Mouse (Mus musculus) megakaryocyte-erythroid progenitor cell, adult 5-6 weeks (primary cell): ENCODE measurements around the gene Leng9. TPM values are rescaled to one million over a fixed set of nuclear protein-coding genes. Genes with fewer than 3 reads are reported as not detected.

ENCODE experiments used
- ATAC-seq: replicated peaks from 2 replicates; pipeline ENCODE4 v1.8.0; 2016; ENCODE audit warnings: mild to moderate bottlenecking, inconsistent platforms; ENCODE audit not compliant: severe bottlenecking, poor library complexity, low FRiP score, low TSS enrichment
- total RNA-seq, 2 experiments: library from RNA; stranded (forward) in 1 of 2; stranded (reverse) in 1 of 2; fragments of 200-1000, 215-1000 nt in 1 of 2; fragments of >200 nt in 1 of 2; fragmentation: Nextera tagmentation in 1 of 2; gene quantifications; 2 replicates each; pipeline ENCODE4 v1.2.3; 2014 to 2017

Gene Leng9
- total RNA-seq, 2 experiments from 2014 or later: 3.2 TPM; not detected in 1

DNA sequence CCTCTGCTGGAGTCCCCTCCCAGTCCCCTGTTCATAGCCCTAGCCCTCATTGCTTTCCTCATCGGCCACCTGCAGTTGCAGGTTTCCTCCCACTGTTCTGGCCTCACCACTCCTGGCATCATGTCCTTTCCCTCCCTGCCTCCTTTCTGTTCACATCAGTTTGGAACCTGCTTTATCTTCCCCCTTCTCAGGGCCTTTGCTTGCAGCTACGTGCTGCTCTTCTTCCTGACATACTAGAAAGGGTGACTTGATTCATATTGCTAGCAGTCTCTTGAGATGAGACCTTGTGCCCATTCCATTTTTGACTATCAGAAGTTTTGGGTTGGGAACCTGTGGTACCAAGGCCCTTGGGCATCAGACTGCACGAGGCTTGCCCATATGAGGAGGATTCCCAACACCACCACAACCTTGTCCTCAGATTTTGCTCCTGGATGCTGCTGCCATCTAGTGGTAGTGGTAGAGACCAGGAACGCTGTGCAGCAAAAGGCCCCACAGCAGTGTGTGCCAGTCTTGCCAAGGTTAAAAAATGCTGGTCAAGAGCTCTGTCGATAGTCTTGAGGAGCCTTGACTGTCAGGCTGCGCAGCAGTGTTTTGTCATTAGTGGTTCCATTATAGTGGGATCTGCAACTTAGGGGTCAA is 4.5 kb downstream of the Leng9 start:
- peak; percentile 24; the same call in 1 of the 2 replicates for ATAC-seq

DNA sequence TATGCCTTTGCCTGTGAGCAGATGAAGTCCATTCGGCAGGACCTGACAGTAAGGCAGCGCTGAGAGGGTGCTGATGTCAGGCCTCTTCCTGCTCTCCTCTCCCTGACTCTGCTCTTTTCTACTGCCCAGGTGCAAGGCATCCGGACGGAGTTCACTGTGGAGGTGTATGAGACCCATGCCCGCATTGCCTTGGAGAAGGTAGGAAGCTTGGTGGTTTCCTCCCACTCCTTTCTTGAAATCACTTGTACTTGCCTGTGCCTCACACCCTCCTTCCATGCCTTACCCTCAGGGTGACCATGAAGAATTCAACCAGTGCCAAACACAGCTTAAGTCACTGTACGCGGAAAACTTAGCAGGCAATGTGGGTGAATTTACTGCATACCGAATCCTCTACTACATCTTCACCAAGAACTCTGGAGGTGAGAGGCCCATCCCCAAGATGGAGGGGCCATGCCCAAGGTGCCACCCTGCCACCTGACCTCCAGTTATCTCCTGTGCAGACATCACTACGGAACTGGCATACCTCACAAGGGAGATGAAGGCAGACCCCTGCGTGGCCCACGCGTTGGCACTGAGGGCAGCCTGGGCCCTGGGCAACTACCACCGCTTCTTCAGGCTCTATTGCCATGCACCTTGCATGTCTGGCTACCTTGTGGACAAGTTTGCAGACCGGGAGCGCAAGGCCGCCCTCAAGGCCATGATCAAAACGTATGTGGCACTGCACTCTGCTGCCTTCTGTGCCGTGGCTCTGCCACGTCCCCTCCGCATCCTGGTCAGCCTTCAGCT is 5.2 kb downstream of the Leng9 start:
- ATAC-seq: no peak

DNA sequence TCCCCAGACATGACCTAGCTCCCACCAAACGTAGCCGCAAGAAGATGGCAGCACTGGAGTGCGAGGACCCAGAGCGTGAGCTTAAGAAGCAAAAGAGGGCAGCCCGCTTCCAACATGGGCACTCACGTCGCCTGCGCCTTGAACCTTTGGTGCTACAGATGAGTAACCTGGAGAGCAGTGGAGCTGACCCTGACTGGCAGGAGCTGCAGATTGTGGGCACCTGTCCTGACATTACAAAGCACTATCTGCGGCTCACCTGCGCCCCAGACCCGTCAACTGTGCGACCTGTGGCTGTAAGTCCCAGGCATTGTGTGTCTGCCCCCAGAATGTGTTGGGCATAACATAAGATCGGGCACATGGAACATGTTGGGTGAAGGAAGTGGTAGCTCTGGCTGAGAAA is 6.1 kb downstream of the Leng9 start:
- no peak for ATAC-seq

DNA sequence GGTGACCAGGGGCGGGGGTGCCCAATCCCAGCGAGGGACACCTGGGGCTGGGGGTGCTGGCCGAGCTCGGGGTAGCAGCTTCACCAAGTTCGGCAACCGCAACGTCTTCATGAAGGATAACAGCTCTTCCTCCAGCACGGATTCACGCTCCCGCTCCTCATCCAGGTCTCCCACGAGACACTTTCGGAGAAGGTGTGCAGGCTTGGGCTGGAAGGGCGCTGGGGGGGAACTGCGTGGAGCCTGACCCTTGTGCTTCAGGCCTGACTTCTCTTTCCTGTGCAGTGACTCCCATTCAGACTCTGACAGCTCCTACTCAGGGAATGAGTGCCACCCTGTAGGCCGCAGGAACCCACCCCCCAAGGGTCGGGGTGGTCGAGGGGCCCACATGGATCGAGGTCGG is 6.7 kb downstream of the Leng9 start:
- ATAC-seq: no peak

DNA sequence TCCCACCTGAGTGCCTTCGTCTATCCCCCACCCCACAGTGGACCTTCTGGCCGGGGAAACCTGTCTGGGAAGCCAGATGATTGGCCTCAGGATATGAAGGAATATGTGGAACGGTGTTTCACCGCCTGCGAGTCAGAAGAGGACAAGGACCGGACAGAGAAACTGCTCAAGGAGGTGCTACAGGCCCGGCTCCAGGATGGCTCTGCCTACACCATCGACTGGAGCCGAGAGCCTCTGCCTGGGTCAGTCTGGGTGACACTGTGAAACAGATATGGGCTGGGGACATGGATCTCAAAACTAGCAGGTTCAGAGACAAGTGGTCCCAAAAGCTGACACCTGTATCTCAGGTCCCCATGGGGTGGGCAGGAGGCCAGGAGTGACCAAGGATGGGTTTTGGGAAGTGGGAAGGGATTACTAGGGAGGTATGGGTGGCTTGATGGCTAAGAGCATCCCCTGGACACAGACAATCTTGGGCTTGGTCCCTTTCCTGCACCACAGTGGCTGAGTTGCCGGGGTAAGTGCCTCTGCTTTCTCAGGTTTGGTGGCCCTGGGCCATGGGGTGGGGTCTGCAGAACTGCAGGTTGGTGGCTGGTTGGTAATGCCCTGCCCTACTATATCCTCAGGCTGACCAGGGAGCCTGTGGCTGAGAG is 7.3 kb downstream of the Leng9 start:
- no peak for ATAC-seq

DNA sequence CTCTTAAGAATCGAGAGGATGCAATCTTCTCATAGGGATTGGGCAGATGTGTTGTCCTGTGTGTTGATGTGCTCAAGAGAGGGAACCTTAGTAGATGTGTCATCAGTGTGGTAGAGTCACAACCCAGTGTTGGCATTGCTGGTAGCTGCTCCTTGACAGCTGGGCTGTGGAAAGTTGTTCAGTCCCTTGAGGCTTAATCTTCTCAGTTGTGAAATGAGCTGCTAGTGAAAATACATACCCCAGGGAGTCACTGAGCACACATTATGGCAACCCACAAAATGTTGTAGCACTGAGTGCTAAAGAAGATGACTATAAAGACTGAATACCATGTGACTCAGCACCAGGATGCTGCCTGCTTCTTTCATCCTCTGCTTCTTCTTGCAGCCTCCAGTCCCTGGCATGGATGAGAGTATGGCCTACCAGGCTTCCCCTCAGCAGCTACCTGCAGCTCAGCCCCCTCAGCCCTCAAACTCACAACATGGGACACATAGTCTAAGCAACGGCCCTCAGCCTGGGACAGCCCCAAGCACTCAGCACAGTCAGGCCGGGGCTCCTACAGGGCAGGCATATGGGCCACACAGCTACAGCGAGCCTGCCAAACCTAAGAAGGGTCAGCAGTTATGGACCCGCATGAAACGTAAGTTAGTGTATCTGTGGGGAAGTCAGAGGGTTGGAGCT is 8.4 kb downstream of the Leng9 start:
- ATAC-seq: no peak

DNA sequence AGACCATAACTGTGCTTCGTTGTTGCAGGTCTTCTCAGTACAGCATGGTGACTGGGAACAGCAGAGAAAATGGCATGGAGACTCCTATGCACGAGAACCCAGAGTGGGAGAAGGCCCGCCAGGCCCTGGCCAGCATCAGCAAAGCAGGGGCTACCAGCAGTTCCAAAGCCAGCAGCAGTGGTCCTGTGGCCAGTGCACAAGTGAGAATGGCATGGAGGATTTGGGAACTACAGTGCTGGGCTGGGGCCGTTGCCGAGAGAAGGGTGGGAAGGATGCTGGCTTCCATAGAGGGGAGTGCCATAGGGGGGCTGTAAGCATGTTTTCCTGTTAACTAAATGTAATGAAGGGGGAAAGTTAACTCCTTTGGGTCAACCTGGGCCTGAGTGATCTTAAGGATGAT is 10.8 kb downstream of the Leng9 start:
- ATAC-seq: no peak

DNA sequence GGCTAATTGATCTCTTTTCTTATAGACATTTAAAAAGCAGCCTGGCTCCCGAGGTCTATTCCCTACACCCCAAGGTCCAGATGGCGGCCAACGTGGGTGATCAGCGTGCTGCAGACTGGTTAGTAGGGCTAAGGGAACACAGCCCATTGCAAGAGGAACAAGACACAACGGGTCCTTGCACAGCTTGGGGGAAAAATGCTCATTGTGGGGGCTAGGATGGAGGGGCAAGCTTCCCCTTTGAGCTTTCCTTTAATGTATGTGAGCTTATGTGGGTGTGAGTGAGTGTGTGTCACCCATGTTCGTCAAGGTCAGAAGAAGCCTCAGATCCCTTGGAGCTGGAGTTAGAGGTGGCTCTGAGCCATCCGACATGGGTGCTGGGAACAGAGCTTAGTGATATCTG is 11.5 kb downstream of the Leng9 start:
- no peak for ATAC-seq

DNA sequence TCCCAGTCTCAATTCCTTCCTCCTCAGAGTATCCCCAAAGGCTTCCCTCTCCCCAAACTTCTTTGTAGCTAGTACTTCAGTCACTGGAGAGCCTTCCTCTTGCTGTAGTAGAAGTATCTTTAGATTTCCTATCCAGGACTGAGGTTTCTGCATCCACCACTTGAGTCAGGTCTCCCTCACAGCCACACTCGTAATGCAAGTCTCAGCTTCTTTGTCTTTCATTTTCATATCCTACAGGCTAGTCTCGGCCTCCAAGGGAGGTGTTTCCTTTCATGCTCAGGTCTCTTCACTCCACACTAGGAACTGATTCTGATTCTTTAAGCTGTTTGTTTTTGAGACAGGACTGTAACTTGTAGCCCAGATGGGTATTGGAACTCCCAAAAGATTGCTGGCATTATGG is 12.0 kb downstream of the Leng9 start:
- no peak for ATAC-seq

DNA sequence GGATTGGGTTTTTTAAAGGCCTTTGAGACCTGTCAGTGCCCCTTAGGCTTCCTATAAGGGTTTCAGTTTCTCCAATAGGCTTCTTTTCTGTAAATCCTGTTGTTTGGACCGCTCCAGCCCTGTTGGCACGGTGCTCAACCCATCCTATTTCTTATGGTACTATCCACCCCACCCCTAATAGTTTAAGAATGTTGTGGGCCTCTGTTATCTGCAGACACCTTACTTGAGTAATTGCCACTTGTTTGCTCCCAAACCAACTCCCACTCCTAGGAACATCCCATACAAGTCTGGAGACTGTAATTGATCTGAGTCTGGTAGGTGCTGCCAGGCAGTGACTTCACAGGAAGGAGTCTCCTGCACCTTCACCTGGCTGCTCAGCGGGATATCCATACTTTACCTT is 12.4 kb downstream of the Leng9 start:
- no peak for ATAC-seq

DNA sequence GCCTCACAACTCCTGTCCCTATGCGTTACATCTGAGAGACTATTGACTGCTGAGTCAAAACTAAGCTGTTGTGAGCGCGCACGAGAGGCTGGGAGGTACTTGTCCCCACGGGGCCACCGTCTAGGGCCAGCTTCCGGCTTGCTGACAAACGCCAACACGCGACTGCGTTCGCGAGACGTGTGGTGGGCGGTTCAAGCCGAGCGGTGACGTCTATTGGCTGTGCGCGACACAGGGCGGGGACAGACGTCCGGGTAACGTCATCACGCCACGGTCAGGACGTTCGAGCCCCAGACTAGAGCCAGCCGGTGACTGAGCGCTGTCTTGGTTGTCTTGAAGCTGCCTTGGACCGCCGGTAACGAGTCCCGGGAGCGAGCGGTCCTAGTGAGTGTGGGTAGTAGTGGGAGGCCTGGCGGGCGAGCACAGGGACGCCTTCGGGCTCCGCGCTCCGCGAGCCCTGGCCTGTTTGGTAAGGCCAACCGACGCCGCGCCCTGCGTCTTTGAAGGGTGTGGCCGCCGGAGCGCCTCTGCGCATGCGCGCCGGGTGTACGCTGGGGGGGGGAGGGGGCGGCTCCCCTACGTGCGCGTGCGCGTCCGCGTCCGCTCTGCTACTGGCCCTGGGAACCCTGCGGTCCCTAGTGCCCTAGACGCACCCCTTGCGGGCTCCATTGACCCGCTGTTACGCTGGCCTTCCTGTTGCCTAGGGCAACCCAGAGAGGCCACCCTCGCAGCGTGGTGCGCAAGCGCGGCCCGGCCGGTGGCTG is 13.2 kb downstream of the Leng9 start, which contains the start of gene Leng8:
Gene Leng8, plus strand, starts transcription at position 269 of the 761 bp plus-strand sequence.
- peak; percentile 94 for ATAC-seq

DNA sequence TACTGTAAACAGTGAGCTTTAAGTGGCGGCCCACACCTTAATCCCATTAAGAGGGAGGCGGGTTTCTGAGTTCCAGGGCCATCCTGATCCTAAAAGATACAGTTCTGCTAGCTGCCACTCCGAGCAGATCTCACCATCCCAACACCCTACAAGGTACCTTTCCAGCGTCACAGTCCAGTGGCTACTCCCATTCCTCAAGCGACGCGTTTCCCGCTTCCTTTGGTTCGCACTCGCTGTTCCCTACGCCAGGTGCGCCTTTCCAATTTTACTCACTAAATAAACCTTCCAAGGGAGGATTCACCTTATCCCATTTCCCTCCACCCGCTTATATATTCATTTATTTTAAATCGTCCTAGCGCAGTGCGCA is 13.8 kb downstream of the Leng9 start:
- ATAC-seq: peak; percentile 11; the same call in 1 of the 2 replicates

DNA sequence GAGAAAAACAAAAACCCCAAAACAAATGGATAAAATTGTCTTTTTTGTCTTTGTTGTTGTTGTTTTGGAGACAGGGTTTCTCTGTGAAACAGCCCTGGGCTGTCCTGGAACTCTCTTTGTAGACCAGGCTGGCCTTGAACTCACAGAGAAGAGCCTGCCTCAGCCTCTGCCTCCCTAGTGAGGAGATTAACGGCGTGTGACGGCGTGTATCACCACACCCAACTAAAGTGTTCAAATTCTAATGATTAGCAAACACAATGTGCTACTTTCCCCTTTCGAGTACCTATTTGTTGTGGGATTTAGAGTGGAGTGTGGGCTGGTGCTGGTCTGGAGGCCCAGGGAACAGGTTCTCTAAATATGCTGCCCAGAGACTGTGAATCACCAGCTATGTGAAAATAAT is 15.3 kb downstream of the Leng9 start:
- ATAC-seq: no peak

DNA sequence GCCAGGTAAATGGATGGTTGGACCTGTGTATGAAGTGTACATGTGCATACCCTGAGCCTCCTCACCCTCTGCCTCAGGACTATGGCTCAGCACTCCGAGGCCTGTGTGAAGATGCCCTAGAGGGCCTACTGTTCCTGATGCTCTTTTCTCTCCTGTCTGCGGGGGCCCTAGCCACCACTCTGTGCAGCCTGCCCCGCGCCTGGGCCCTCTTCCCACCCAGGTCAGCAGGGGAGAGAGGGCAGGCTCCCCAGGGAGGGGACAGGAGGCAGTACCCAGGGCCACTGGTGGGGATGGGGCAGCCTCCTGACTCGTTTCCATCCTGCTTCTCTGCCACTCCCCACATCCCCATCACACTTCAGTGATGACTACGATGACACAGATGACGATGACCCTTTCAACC is 17.2 kb downstream of the Leng9 start:
- ATAC-seq: no peak

DNA sequence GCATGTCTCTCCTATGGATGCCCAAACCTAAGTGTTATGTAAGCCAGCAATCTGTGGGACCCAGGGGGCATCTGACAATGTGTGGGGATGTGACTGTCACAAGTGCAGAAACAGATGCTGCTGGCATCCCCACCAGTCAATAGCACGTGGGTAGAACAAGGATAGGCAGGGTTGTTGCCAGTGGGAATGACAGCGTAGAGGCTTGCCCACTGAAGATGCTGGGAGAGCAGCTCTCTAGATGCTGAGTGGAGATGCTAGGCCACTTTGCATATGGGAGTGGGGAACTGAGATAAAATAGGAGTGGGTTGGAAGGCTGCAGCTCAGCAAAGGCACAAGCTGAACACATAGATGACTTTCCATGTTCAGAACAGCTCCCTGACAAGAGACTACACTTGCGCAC is 17.6 kb downstream of the Leng9 start:
- ATAC-seq: no peak

DNA sequence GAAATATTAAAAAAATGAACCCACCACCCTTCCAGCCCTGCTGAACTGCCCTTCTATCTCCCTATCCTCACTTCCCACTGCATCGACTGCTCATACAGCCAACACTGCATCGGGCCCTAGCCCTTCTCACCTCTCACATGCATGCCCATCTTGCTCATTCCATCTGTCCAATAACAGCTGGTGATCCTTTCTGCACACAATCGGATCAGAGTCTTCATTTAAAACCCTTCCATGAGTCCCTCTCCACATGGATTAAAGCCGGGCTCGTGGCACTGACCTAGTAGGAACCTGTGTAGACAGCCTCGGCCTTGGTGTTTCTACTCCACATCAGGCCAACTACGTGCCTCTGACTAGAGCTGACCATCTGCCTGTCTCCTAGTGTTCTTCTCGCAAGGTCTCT is 18.2 kb downstream of the Leng9 start:
- ATAC-seq: no peak

DNA sequence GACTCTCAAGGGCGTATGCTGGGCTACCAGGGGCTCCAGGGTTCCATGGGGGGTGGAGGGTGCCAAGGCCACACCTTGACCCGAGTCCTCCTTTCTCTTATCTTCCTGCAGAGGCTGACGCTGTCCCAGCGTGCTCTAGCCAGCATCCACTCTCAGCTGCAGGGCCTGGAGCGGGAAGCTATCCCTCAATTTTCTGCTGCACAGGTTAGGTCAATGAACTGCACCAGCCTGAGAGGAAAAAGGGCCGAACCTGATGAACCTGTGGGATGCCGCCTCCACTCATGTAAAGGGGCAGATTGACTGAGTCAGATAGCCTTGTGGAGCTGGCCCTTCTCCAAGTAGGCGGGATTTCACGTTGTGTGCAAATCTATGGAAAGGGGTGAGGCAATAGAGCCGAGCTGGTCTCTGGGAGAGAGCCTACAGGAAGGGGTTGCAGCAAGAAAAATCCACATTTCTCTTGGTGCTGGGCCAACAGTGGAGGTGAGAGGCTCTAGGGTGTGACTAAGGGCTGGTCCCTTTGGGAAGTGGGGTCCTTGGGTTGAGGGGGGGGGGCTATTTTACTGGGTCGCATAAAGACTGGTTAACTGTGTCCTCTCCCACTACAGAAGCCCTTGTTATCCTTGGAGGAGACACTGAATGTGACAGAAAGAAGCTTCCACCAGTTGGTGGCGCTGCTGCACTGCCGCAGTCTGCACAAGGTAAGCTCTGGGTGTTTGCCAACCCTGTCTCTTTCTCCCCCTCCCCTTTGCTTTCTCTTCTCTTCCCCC is 19.3 kb downstream of the Leng9 start:
- ATAC-seq: peak; percentile 65

DNA sequence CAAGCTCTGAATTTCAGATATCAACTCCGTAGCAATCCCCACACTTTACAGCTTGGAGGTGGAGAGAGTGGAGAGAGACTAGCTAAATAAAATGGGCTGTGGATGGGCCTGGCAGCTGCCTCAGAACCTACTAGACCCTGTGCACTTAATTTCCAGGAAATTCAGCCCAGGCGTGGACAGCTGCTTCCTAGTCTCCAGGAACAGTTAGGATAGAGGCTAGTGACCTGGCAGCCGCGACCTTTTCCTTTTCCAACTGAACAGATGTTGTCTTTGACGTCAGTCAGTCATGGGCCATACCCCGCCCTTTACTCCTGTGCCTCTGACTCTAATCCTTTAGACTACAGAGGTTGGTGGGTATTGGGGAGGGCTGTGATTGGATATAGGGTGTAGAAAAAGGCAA is 21.3 kb downstream of the Leng9 start:
- ATAC-seq: no peak

DNA sequence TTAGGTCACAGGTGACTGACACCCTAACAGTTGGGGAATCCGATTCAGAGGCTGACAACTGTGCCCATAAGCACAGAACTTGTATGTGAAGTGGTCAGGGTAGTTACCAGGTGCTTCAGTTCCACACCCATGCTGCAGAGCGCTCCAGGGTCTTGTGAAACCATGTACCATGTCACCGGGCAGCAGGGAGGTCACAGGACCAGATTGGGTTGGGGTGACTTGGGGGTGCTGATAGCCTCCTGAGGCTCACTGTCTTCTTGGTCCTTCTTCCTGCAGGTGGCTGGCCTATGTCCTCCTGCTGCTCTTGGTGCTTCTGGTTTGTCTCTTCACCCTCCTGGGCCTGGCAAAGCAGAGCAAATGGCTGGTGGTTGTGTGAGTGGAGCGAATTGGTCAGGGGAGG is 22.3 kb downstream of the Leng9 start:
- no peak for ATAC-seq
